Mouse (Mus musculus) CH12.LX (cell line): Measurements from ENCODE around the gene Msx2. TPM values are rescaled to one million over a fixed set of nuclear protein-coding genes. Genes with fewer than 3 reads are reported as not detected.

Experiments
- DNase-seq: peaks from one replicate; pipeline ENCODE4 v3.0.0-alpha.2; 2013; ENCODE audit errors: extremely low read depth
- H3K27ac ChIP-seq: 2 replicates; pipeline ENCODE4 v1.5.1; 2012; ENCODE audit warnings: low read depth, mild to moderate bottlenecking, control low read depth, moderate library complexity; ENCODE audit not compliant: insufficient read depth
- H3K27me3 ChIP-seq: replicated peaks from 2 replicates; pipeline ENCODE3; 2012; ENCODE audit warnings: inconsistent platforms
- H3K36me3 ChIP-seq, 2 experiments: replicated peaks in 1 of 2; 2 replicates each; pipeline versions ENCODE3 to v1.6.1; 2012; ENCODE audit warnings: inconsistent platforms in 1 of 2, low read length in 1 of 2, mild to moderate bottlenecking in 1 of 2, mixed read lengths in 1 of 2, moderate library complexity in 1 of 2; ENCODE audit not compliant: control insufficient read depth in 1 of 2, insufficient read depth in 1 of 2
- H3K4me1 ChIP-seq, 2 experiments: 2 replicates each; pipeline ENCODE4 v1.6.1; 2012; ENCODE audit warnings: inconsistent platforms in 1 of 2, moderate library complexity in 1 of 2; ENCODE audit not compliant: insufficient read depth in 2 of 2, control insufficient read depth in 1 of 2
- H3K4me2 ChIP-seq: 2 replicates; pipeline ENCODE4 v1.6.1; 2012; ENCODE audit warnings: low read depth, mild to moderate bottlenecking, control low read depth; ENCODE audit not compliant: poor library complexity, insufficient read depth, severe bottlenecking
- H3K4me3 ChIP-seq, 3 experiments: fragments of 150-350 bp in 1 of 3; sonication (generic) in 1 of 3; replicated peaks in 1 of 3; 2 replicates each; pipeline versions ENCODE3 to v1.5.1; 2011 to 2012; ENCODE audit warnings: low read depth in 2 of 3, low read length in 2 of 3, mild to moderate bottlenecking in 2 of 3, moderate library complexity in 2 of 3, control low read depth in 1 of 3, improper control_type of control experiment in 1 of 3, inconsistent platforms in 1 of 3, mixed read lengths in 1 of 3; ENCODE audit not compliant: poor library complexity in 1 of 3
- H3K79me2 ChIP-seq: replicated peaks from 2 replicates; pipeline ENCODE4 v1.6.1; 2012; ENCODE audit warnings: mild to moderate bottlenecking, moderate library complexity; ENCODE audit not compliant: control insufficient read depth, poor library complexity, insufficient read depth, severe bottlenecking; ENCODE audit errors: extremely low read depth
- H3K9ac ChIP-seq: 2 replicates; pipeline ENCODE4 v1.6.1; 2012; ENCODE audit warnings: low read depth, mild to moderate bottlenecking, control low read depth, moderate library complexity; ENCODE audit not compliant: insufficient read depth
- H3K9me3 ChIP-seq: replicated peaks from 2 replicates; pipeline ENCODE3; 2012; ENCODE audit warnings: low read length, inconsistent platforms, mixed read lengths
- CHD1 ChIP-seq: IDR thresholded peaks from 2 replicates; pipeline ENCODE4 v1.6.1; 2012; ENCODE audit warnings: low read depth, low read length, improper control_type of control experiment, inconsistent platforms
- CHD2 ChIP-seq: IDR thresholded peaks from 2 replicates; pipeline ENCODE4 v1.6.1; 2011; ENCODE audit warnings: low read length, improper control_type of control experiment
- CTCF ChIP-seq, 2 experiments: IDR thresholded peaks in 1 of 2; conservative IDR thresholded peaks in 1 of 2; 2 replicates each; pipeline ENCODE4 v1.5.1; 2011 to 2012; ENCODE audit warnings: low read depth in 2 of 2, low read length in 2 of 2, improper control_type of control experiment in 1 of 2, inconsistent platforms in 1 of 2, mild to moderate bottlenecking in 1 of 2, moderate library complexity in 1 of 2
- ELF1 ChIP-seq: IDR thresholded peaks from 2 replicates; pipeline ENCODE4 v1.6.1; 2014; ENCODE audit warnings: low read depth, mild to moderate bottlenecking, inconsistent platforms, low read length, improper control_type of control experiment
- ETS1 ChIP-seq: conservative IDR thresholded peaks from 2 replicates; pipeline ENCODE4 v1.6.1; 2012; ENCODE audit warnings: low read depth, mild to moderate bottlenecking, inconsistent platforms, low read length, improper control_type of control experiment, moderate library complexity
- HCFC1 ChIP-seq: IDR thresholded peaks from 2 replicates; pipeline ENCODE4 v1.6.1; 2012; ENCODE audit warnings: low read depth, mild to moderate bottlenecking, inconsistent platforms, low read length, improper control_type of control experiment
- IRF4 ChIP-seq: IDR thresholded peaks from 2 replicates; pipeline ENCODE4 v1.6.1; 2014; ENCODE audit warnings: low read depth, mild to moderate bottlenecking, inconsistent platforms, low read length, improper control_type of control experiment
- JUN ChIP-seq: IDR thresholded peaks from 2 replicates; pipeline ENCODE4 v1.6.1; 2011; ENCODE audit warnings: low read depth, mild to moderate bottlenecking, low read length, improper control_type of control experiment, moderate library complexity; ENCODE audit not compliant: insufficient read depth
- JUND ChIP-seq: conservative IDR thresholded peaks from 2 replicates; pipeline ENCODE4 v1.6.1; 2011; ENCODE audit warnings: low read depth, low read length, improper control_type of control experiment
- KAT2A ChIP-seq: IDR thresholded peaks from 2 replicates; pipeline ENCODE4 v1.6.1; 2012; ENCODE audit warnings: low read length, improper control_type of control experiment, inconsistent platforms; ENCODE audit not compliant: insufficient replicate concordance
- MAFK ChIP-seq: IDR thresholded peaks from 2 replicates; pipeline ENCODE4 v1.6.1; 2011; ENCODE audit warnings: low read length, improper control_type of control experiment; ENCODE audit not compliant: insufficient replicate concordance
- MAX ChIP-seq: IDR thresholded peaks from 2 replicates; pipeline ENCODE4 v1.6.1; 2011; ENCODE audit warnings: low read length, improper control_type of control experiment
- MAZ ChIP-seq: IDR thresholded peaks from 2 replicates; pipeline ENCODE4 v1.6.1; 2012; ENCODE audit warnings: low read depth, mild to moderate bottlenecking, inconsistent platforms, low read length, improper control_type of control experiment, moderate library complexity
- NELFE ChIP-seq: IDR thresholded peaks from 2 replicates; pipeline ENCODE4 v1.6.1; 2011; ENCODE audit warnings: low read depth, low read length, improper control_type of control experiment
- NRF1 ChIP-seq: IDR thresholded peaks from 2 replicates; pipeline ENCODE4 v1.6.1; 2014; ENCODE audit warnings: low read depth, mild to moderate bottlenecking, inconsistent platforms, low read length, improper control_type of control experiment, moderate library complexity
- PAX5 ChIP-seq: IDR thresholded peaks from 2 replicates; pipeline ENCODE4 v1.6.1; 2012; ENCODE audit warnings: low read length, inconsistent platforms, mixed read lengths
- POLR2A ChIP-seq: IDR thresholded peaks from 2 replicates; pipeline ENCODE4 v1.6.1; 2011; ENCODE audit warnings: low read depth, mild to moderate bottlenecking, improper control_type of control experiment, low read length
- POLR2AphosphoS2 ChIP-seq: IDR thresholded peaks from 2 replicates; pipeline ENCODE4 v1.6.1; 2011; ENCODE audit warnings: low read depth, low read length, improper control_type of control experiment
- RAD21 ChIP-seq: IDR thresholded peaks from 2 replicates; pipeline ENCODE4 v1.6.1; 2011; ENCODE audit warnings: low read depth, mild to moderate bottlenecking, low read length, improper control_type of control experiment, moderate library complexity
- TBP ChIP-seq: conservative IDR thresholded peaks from 2 replicates; pipeline ENCODE4 v1.6.1; 2011; ENCODE audit warnings: low read depth, low read length, improper control_type of control experiment
- TCF12 ChIP-seq: IDR thresholded peaks from 2 replicates; pipeline ENCODE4 v1.6.1; 2014; ENCODE audit warnings: low read depth, mild to moderate bottlenecking, inconsistent platforms, low read length, improper control_type of control experiment
- UBTF ChIP-seq: IDR thresholded peaks from 2 replicates; pipeline ENCODE4 v1.6.1; 2012; ENCODE audit warnings: low read depth, mild to moderate bottlenecking, inconsistent platforms, low read length, improper control_type of control experiment, moderate library complexity
- USF1 ChIP-seq: IDR thresholded peaks from 2 replicates; pipeline ENCODE4 v1.6.1; 2014; ENCODE audit warnings: low read depth, mild to moderate bottlenecking, inconsistent platforms, low read length, improper control_type of control experiment
- ZC3H11A ChIP-seq: IDR thresholded peaks from 2 replicates; pipeline ENCODE4 v1.6.1; 2012; ENCODE audit warnings: low read depth, mild to moderate bottlenecking, inconsistent platforms, low read length, improper control_type of control experiment
- ZKSCAN1 ChIP-seq: IDR thresholded peaks from 2 replicates; pipeline ENCODE4 v1.6.1; 2012; ENCODE audit warnings: low read depth, inconsistent platforms, low read length, improper control_type of control experiment, borderline replicate concordance
- ZMIZ1 ChIP-seq: IDR thresholded peaks from 2 replicates; pipeline ENCODE4 v1.6.1; 2012; ENCODE audit warnings: low read depth, mild to moderate bottlenecking, inconsistent platforms, low read length, improper control_type of control experiment
- ZNF384 ChIP-seq: IDR thresholded peaks from 2 replicates; pipeline ENCODE4 v1.6.1; 2012; ENCODE audit warnings: low read depth, low read length, improper control_type of control experiment, inconsistent platforms
- dilution Hi-C: fragments of 300-500 bp; cut with MboI; formaldehyde crosslinking; loops from 2 replicates; pipeline ENCODE4 v1.14.3; 2020; ENCODE audit warnings: low sequenced_read_pairs; ENCODE audit not compliant: extremely low pct_unique_long_range_greater_than_20kb, extremely low pct_ligation_motif_present
- in situ Hi-C: fragments of 300-500 bp; cut with MboI; formaldehyde crosslinking; loops from 3 replicates; pipeline ENCODE4 v1.14.3; 2019; ENCODE audit warnings: low sequenced_read_pairs, low pct_ligation_motif_present, low pct_unique_long_range_greater_than_20kb, mixed read lengths
- polyA plus RNA-seq: library from polyadenylated mRNA; unstranded; fragments of >175 nt; gene quantifications from 2 replicates; pipeline ENCODE4 v1.2.1, GENCODE M21; 2012; ENCODE audit warnings: low read depth; ENCODE audit not compliant: insufficient read length
- total RNA-seq, 2 experiments: library from RNA; depleted of rRNA; stranded (reverse); fragments of 300-350 nt in 1 of 2; fragments of >200 nt in 1 of 2; gene quantifications; 2 replicates each; pipeline ENCODE4 v1.2.3; 2012 to 2014

Gene Msx2
- total and polyA plus RNA-seq, 3 experiments, result not detected

DNA sequence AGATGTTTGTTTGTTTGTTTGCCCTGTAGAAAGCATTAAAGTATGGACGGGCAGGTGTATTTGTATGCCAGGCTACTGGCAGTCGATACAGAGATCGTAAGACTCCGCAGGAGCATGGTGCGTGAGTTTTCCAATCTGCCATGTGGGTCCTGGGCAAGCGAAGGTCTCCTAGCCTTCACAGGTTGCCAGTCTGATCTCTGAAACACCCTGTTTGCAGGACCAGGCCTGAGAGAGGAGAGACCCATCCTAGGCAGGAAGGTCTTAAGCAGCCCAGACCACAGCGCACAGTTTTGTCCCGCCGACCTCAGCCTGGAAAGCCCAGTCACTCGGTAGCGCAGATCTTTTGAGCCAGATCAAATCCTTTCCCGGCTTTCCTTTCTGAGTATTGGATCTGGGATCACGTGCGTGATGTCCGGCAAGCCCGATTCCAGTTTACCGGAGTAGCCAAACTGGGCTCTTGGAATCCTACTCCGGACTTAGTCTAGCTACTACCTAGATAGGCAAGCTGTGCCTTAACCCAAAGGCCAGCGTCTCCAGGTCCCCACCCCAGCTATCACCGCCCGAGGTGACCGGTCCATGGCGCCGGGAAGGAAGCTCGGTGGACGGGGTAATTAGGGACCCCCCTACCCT is 7.6 kb downstream of the Msx2 start:
- H3K36me3 ChIP-seq, result no peaks in the 10 kb centered on the region
- H3K4me3 ChIP-seq, result no peak overlapping the region
- in situ Hi-C loops, result loop anchor here (25.0 kb wide), 1 partner anchor 222 kb away; no protein-coding TSS in a partner anchor
- TF ChIP-seq CHD1 (no peak), NRF1 (no peak), ZNF384 (no peak), RAD21 (no peak), ZKSCAN1 (no peak), ZC3H11A (no peak), IRF4 (no peak), ZMIZ1 (no peak), MAZ (no peak), ETS1 (no peak), MAX (no peak), KAT2A (no peak), TBP (no peak)
- no peak for DNase-seq
- no peak overlapping the region for H3K9ac ChIP-seq
- dilution Hi-C loops, result no loop called here
- no peak overlapping the region for H3K4me2 ChIP-seq
- no peak overlapping the region for H3K27ac ChIP-seq
- no peaks in the 10 kb centered on the region for H3K79me2 ChIP-seq
- no peaks in the 10 kb centered on the region for H3K9me3 ChIP-seq
- H3K27me3 ChIP-seq, result peaks cover 47% of the 10 kb centered on the region
- H3K4me1 ChIP-seq, result 0 out of 4 replicates have a peak, but pooled peaks cover 0 to 2% of the 10 kb centered on the region in 2 experiments

DNA sequence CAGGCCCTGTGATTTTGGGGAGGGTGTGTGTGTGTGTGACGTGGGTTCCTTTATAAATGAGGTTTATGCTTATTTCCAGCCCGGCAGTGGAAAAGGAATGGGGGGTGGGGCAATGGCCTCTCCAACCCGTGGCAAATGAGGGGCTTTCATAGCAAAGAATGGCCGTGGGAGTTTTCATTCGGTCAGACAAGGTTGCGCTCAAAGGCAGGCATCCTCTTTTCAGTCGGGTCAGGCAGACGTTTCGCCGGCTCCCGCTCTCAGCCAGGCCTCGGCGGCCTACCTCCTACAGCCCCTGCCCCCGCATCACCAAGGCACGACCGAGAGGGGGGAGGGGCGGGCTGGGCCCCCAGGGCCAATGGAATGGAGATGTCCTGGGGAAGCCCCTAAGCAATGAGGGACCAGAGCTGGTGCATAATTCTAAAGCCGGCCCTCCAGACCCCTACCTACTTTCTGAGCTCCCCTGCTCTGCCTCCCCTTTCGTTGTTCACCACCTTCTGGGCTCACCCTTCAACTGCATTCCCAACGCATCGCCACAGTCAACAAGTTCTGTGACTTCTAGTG is 8.4 kb downstream of the Msx2 start:
- H3K9me3 ChIP-seq, result no peaks in the 10 kb centered on the region
- H3K4me1 ChIP-seq, result 0 out of 4 replicates have a peak, but pooled peaks cover 0 to 2% of the 10 kb centered on the region in 2 experiments
- no peaks in the 10 kb centered on the region for H3K79me2 ChIP-seq
- H3K4me3 ChIP-seq, result no peak overlapping the region
- H3K27me3 ChIP-seq, result peaks cover 49% of the 10 kb centered on the region
- dilution Hi-C loops, result no loop called here
- H3K4me2 ChIP-seq, result no peak overlapping the region
- TF ChIP-seq MAFK (no peak), NELFE (no peak), KAT2A (no peak), POLR2A (no peak), USF1 (no peak), ELF1 (no peak), JUN (no peak), UBTF (no peak), CHD2 (no peak), JUND (no peak), TBP (no peak), POLR2AphosphoS2 (no peak), RAD21 (no peak), TCF12 (no peak), CTCF (conservative IDR thresholded peaks at IDR 0.05 in 1 of 2, IDR thresholded peaks at IDR 0.05 in 1 of 2; ENCODE audit: low read depth in 2 of 2, low read length in 2 of 2) (no peak), ZKSCAN1 (no peak), CHD1 (no peak), HCFC1 (no peak), PAX5 (no peak)
- H3K27ac ChIP-seq, result no peak overlapping the region
- DNase-seq, result no peak
- in situ Hi-C loops, result loop anchor here (25.0 kb wide), 1 partner anchor 223 kb away; no protein-coding TSS in a partner anchor
- no peaks in the 10 kb centered on the region for H3K36me3 ChIP-seq
- H3K9ac ChIP-seq, result no peak overlapping the region
